Mouse (Mus musculus): ENCODE measurements around the gene Adck1. TPM values are rescaled to one million over a fixed set of nuclear protein-coding genes. Genes with fewer than 3 reads are reported as not detected.

Adck1 gene
- polyA plus RNA-seq (2012; rRNA removed) = 32.3 and 32.9 TPM in 2 replicates

DNA sequence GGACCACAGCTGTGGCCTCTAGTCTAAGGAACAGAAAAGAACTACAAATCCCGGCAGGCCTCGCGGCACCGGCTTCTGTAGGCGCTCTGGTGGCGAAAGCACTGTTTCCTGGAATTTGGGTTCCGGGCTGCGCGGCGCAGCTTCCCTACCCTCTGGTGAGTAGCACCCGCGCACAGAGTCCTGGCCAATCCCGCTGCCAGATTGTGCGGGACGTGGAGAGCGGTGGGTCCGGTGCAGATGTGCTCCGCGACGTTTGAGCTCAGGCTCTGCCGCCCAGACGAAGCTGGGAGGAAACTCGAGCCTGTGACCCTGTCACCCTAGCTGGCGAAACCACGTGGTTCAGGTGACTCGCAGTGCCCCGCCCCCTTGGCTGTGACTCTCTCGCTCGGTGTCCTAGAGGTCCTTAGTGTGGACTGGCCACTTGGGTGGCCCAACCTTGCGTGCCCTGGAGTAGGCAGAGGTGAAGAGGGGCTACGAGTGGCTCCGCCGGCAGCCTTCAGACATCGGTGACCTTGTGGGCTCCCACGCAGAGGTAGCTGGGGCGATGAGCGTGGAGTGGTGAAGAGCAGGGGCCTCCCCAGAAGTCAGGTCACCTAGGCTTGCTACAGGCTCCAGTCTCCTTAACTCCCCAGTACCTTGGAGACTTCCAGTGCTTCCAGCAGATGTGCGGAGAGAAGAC is at the start of gene Adck1:
Adck1 (plus strand) TSS at position 114 of the 679 bp plus-strand sequence.

GRCm38 (mm10) chr12:88323926-88324325 is 36.4 kb upstream of the Adck1 start, which contains the start of gene Gm5039:
Gm5039 (minus strand) TSS chr12:88324026.

Other genes with a start within 250 kb of the Adck1 start
- gene Gm10436, start 178.4 kb upstream of the Adck1 start, polyA plus RNA-seq (2012; rRNA removed) = not detected in 2 replicates
- gene Gm8332, start 110.5 kb upstream of the Adck1 start, polyA plus RNA-seq (2012; rRNA removed) = not detected in 2 replicates
- not detected in 2 replicates for gene Gm5662, start 86.1 kb upstream of the Adck1 start, polyA plus RNA-seq (2012; rRNA removed)
- not detected in 2 replicates for gene Gm5039, start 36.5 kb upstream of the Adck1 start, polyA plus RNA-seq (2012; rRNA removed)